Mouse (Mus musculus): Measurements from ENCODE around the gene Cnnm2.

DNA sequence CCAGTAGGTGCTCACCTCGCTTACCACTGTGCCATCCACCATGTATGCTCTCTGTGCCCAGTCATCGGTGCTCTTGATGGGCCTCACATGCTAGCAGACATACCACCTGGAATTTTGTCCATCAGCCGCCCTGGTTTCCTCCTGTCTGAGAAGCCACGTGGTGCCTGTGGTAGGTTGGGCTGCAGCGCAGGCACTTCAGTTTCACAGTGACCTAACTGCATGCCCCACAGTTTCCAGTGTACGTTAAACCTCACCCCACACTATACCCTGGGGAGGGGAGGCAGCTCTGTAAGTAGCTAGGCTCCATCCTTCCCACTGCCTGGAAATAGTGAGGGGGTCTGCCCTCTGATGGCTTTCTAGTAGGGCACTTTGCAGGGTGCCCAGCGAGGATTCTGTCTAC, 27.8 kb upstream of the Cnnm2 start:
- no peak for TF ChIP-seq CHD2 (IDR thresholded peaks at IDR 0.05; ENCODE audit: low read depth, low read length)
- no peak for TF ChIP-seq HCFC1 (IDR thresholded peaks at IDR 0.05; ENCODE audit: borderline replicate concordance, insufficient read depth, low read length)
- TF ChIP-seq MAFK (IDR thresholded peaks at IDR 0.05; ENCODE audit: insufficient read depth, low read depth, low read length) = no peak
- TF ChIP-seq ZC3H11A (IDR thresholded peaks at IDR 0.05; ENCODE audit: borderline replicate concordance, low read depth, low read length) = no peak

All from ES-E14 (cell line).